Mouse (Mus musculus): ENCODE measurements at regions not wholly inside any gene's neighbourhood (a gene's known extent, or its start where the extent isn't known, plus 50 kb on each side); places are given as distances from the start of the nearest gene placed in this dataset.

GRCm38 (mm10) chr3:126284294-126285090 is 79.0 kb upstream of the Arsj start:
- ATAC-seq (replicated peaks; ENCODE audit: low FRiP score, low read depth), result no peak

GRCm38 (mm10) chr3:126292259-126292658 is 71.2 kb upstream of the Arsj start:
- ATAC-seq (replicated peaks; ENCODE audit: low FRiP score, low read depth), result no peak
- H3K36me3 ChIP-seq (ENCODE audit: insufficient read depth, low read length), result no peaks in the 10 kb centered on the region
- H3K4me3 ChIP-seq (replicated peaks; ENCODE audit: low read depth, low read length), result no peak overlapping the region
- no peak overlapping the region for H3K27ac ChIP-seq
- TF ChIP-seq CTCF (IDR thresholded peaks at IDR 0.05; ENCODE audit: low read depth), result no peak
- H3K9ac ChIP-seq (ENCODE audit: low read depth, low read length), result no peak overlapping the region
- 73% methylated on average over 5 of the region's 5 CpGs for WGBS
- no peak overlapping the region for H3K4me2 ChIP-seq (ENCODE audit: low read length)
- no peaks in the 10 kb centered on the region for H3K9me3 ChIP-seq (replicated peaks; ENCODE audit: low read length)
- H3K4me1 ChIP-seq (replicated peaks; ENCODE audit: insufficient read depth, low read length), result no peaks in the 10 kb centered on the region
- H3K27me3 ChIP-seq (ENCODE audit: insufficient read depth, low read length), result no peaks in the 10 kb centered on the region
- DNase-seq (ENCODE audit: low spot score), result no peak

More at GRCm38 (mm10) chr3:126284294-126285090, 79.0 kb upstream of the Arsj start:
- Histone ChIP-seq H3K36me3 (ENCODE audit: insufficient read depth, low read length) (no peaks in the 10 kb centered on the region), H3K9ac (ENCODE audit: low read depth, low read length) (no peak overlapping the region), H3K27me3 (ENCODE audit: insufficient read depth, low read length) (no peaks in the 10 kb centered on the region), H3K9me3 (replicated peaks; ENCODE audit: low read length) (no peaks in the 10 kb centered on the region), H3K4me1 (replicated peaks; ENCODE audit: insufficient read depth, low read length) (no peaks in the 10 kb centered on the region), H3K4me3 (replicated peaks; ENCODE audit: low read depth, low read length) (no peak overlapping the region), H3K4me2 (ENCODE audit: low read length) (no peak overlapping the region), H3K27ac (no peak overlapping the region)
- no peak for TF ChIP-seq CTCF (IDR thresholded peaks at IDR 0.05; ENCODE audit: low read depth)
- 86% methylated on average over 7 of the region's 7 CpGs for WGBS
- no peak for DNase-seq (ENCODE audit: low spot score)

GRCm38 (mm10) chr3:126292830-126293229 is 70.7 kb upstream of the Arsj start:
- DNase-seq (ENCODE audit: low spot score), result no peak
- no peak for TF ChIP-seq CTCF (IDR thresholded peaks at IDR 0.05; ENCODE audit: low read depth)

GRCm38 (mm10) chr3:126293645-126294044 is 69.8 kb upstream of the Arsj start:
- no peak overlapping the region for H3K4me3 ChIP-seq (replicated peaks; ENCODE audit: low read depth, low read length)
- 91% methylated on average over 4 of the region's 4 CpGs for WGBS
- ATAC-seq (replicated peaks; ENCODE audit: low FRiP score, low read depth) (no peak), DNase-seq (ENCODE audit: low spot score) (no peak)
- no peaks in the 10 kb centered on the region for H3K4me1 ChIP-seq (replicated peaks; ENCODE audit: insufficient read depth, low read length)
- no peaks in the 10 kb centered on the region for H3K36me3 ChIP-seq (ENCODE audit: insufficient read depth, low read length)
- H3K9ac ChIP-seq (ENCODE audit: low read depth, low read length), result no peak overlapping the region
- no peaks in the 10 kb centered on the region for H3K27me3 ChIP-seq (ENCODE audit: insufficient read depth, low read length)
- TF ChIP-seq CTCF (IDR thresholded peaks at IDR 0.05; ENCODE audit: low read depth), result no peak
- no peaks in the 10 kb centered on the region for H3K9me3 ChIP-seq (replicated peaks; ENCODE audit: low read length)
- no peak overlapping the region for H3K4me2 ChIP-seq (ENCODE audit: low read length)
- H3K27ac ChIP-seq, result no peak overlapping the region

More at GRCm38 (mm10) chr3:126292830-126293229, 70.7 kb upstream of the Arsj start:
- Histone ChIP-seq H3K4me3 (replicated peaks; ENCODE audit: low read depth, low read length) (no peak overlapping the region), H3K27ac (no peak overlapping the region), H3K9me3 (replicated peaks; ENCODE audit: low read length) (no peaks in the 10 kb centered on the region), H3K36me3 (ENCODE audit: insufficient read depth, low read length) (no peaks in the 10 kb centered on the region), H3K9ac (ENCODE audit: low read depth, low read length) (no peak overlapping the region), H3K4me1 (replicated peaks; ENCODE audit: insufficient read depth, low read length) (no peaks in the 10 kb centered on the region), H3K27me3 (ENCODE audit: insufficient read depth, low read length) (no peaks in the 10 kb centered on the region), H3K4me2 (ENCODE audit: low read length) (no peak overlapping the region)
- WGBS, result 45% methylated on average over 1 of the region's 1 CpGs
- ATAC-seq (replicated peaks; ENCODE audit: low FRiP score, low read depth), result no peak

GRCm38 (mm10) chr3:126295932-126296331 is 67.6 kb upstream of the Arsj start:
- Histone ChIP-seq H3K27ac (no peak overlapping the region), H3K9me3 (replicated peaks; ENCODE audit: low read length) (no peaks in the 10 kb centered on the region), H3K4me1 (replicated peaks; ENCODE audit: insufficient read depth, low read length) (no peaks in the 10 kb centered on the region), H3K27me3 (ENCODE audit: insufficient read depth, low read length) (no peaks in the 10 kb centered on the region), H3K36me3 (ENCODE audit: insufficient read depth, low read length) (no peaks in the 10 kb centered on the region), H3K4me2 (ENCODE audit: low read length) (no peak overlapping the region), H3K9ac (ENCODE audit: low read depth, low read length) (no peak overlapping the region), H3K4me3 (replicated peaks; ENCODE audit: low read depth, low read length) (no peak overlapping the region)
- ATAC-seq (replicated peaks; ENCODE audit: low FRiP score, low read depth) (no peak), DNase-seq (ENCODE audit: low spot score) (no peak)
- 68% methylated on average over 1 of the region's 1 CpGs for WGBS
- no peak for TF ChIP-seq CTCF (IDR thresholded peaks at IDR 0.05; ENCODE audit: low read depth)

GRCm38 (mm10) chr3:126299257-126299656 is 64.2 kb upstream of the Arsj start:
- Histone ChIP-seq H3K9ac (ENCODE audit: low read depth, low read length) (no peak overlapping the region), H3K36me3 (ENCODE audit: insufficient read depth, low read length) (no peaks in the 10 kb centered on the region), H3K4me2 (ENCODE audit: low read length) (no peak overlapping the region), H3K27me3 (ENCODE audit: insufficient read depth, low read length) (no peaks in the 10 kb centered on the region), H3K4me3 (replicated peaks; ENCODE audit: low read depth, low read length) (no peak overlapping the region), H3K4me1 (replicated peaks; ENCODE audit: insufficient read depth, low read length) (no peaks in the 10 kb centered on the region), H3K9me3 (replicated peaks; ENCODE audit: low read length) (no peaks in the 10 kb centered on the region), H3K27ac (no peak overlapping the region)
- 66% methylated on average over 3 of the region's 3 CpGs for WGBS
- ATAC-seq (replicated peaks; ENCODE audit: low FRiP score, low read depth), result no peak
- no peak for DNase-seq (ENCODE audit: low spot score)
- TF ChIP-seq CTCF (IDR thresholded peaks at IDR 0.05; ENCODE audit: low read depth), result no peak
